Mouse (Mus musculus) layer of hippocampus, adult 11-12 months (tissue): ENCODE results near the gene Prdx5.

ENCODE experiments used
- DNase-seq: peaks from one replicate; pipeline ENCODE4 v3.0.0; 2022; ENCODE audit warnings: low spot score

Prdx5 gene

DNA sequence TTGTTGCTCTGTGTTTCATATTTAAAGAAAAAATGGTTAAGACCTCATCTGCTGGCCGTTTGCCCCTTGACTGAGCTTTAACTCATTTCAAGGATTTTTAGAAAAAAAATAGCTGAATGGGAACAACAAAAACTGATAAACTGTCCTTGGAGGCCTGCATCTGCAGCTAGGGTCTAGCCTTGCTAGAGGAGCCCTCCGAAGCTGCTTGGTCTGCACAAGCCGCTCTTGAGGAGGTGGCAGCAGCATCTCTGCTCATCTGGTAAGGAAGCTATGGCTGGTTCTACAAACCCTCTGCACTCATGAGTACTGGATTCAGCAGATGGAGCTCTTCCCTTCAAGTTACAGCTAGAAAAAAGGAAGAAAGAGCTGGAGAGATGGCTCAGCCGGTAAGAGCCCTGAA, 31.9 kb downstream of the Prdx5 start:
- no peak for DNase-seq

DNA sequence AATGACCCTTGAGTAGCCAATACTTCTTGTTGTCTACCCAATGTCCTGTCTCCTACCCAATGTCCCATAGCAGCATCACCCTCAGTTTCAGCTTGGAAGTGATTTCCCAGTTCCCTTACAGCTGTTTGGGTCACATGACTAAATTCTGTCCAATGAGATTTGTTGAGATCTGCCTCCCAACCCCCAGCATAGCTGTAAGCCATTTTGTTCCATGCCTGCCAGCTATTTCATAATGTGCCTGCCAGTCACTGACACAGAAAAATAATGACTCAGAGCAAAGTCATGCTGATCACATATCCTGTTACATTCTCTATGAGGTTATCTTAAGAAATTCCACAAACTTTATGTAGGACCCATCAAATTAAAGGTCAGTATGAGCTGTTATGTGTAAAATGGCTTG, 33.1 kb downstream of the Prdx5 start:
- no peak for DNase-seq

DNA sequence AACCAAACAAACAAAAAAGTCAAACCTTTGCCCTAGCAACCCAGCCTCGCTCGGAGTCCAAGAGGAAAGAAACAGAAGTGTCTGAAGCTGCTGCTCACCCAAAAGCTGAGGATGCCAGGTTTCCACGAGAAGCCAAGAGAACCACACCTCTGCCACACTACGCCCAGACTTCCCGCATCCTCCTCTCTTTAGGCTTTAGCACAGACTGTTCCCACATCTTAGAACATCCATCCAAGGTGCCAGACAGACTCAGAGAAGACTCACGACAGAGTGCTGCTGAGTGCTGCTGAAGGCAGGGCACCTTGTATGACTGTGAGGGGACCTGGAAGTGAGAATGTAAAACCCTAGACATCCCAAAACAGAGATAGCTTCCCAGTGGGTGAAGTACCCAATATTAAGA, 34.1 kb downstream of the Prdx5 start:
- no peak for DNase-seq

GRCm38 (mm10) chr19:6874257-6874656, 35.6 kb downstream of the Prdx5 start:
- DNase-seq = no peak

DNA sequence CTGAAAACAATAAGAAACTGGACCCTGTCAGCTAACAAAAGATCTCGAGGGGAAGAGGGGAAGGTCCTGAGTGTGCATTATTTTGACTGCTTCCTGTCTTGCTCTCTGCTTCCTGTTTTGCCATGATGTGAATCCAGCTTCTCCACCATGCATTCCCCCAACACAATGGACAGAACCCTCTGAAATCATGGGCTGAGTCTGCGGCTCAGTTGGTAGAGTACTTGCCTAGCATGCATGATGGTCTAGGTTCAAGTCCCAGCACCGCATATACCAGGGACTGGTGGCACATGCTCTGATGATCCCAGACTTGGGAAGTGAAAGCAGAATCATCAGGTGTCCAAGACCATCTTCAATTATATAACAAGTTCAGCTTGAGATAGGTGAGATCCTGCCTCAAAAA, 37.2 kb downstream of the Prdx5 start:
- no peak for DNase-seq

GRCm38 (mm10) chr19:6871574-6872271, 38.2 kb downstream of the Prdx5 start:
- no peak for DNase-seq

- DNase-seq = peak; percentile 47
Measured at GRCm38 (mm10) chr19:6869355-6869754, 40.6 kb downstream of the Prdx5 start.

GRCm38 (mm10) chr19:6861451-6861850, 48.5 kb downstream of the Prdx5 start:
- DNase-seq = no peak

- no peak for DNase-seq
Measured at GRCm38 (mm10) chr19:6860706-6861105, 49.2 kb downstream of the Prdx5 start.

DNA sequence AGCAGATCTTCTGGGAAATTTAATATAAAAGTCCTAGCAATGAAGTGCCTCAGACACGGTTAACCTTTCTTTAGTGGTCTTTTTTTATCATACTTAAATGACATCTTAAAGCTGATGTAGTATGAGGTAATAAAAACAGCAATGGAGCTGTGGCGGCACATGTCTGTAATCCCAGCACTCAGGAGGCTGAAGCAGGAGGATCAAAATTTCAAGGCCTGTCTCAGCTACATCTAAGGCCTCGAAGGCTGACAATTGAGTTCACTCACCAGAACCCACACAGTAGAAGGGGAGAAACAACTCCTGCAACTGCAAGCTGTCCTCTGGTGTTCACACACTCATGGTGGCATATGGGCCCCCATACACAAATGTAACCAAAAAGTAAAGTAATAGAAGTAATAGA, 49.9 kb downstream of the Prdx5 start:
- no peak for DNase-seq

DNA sequence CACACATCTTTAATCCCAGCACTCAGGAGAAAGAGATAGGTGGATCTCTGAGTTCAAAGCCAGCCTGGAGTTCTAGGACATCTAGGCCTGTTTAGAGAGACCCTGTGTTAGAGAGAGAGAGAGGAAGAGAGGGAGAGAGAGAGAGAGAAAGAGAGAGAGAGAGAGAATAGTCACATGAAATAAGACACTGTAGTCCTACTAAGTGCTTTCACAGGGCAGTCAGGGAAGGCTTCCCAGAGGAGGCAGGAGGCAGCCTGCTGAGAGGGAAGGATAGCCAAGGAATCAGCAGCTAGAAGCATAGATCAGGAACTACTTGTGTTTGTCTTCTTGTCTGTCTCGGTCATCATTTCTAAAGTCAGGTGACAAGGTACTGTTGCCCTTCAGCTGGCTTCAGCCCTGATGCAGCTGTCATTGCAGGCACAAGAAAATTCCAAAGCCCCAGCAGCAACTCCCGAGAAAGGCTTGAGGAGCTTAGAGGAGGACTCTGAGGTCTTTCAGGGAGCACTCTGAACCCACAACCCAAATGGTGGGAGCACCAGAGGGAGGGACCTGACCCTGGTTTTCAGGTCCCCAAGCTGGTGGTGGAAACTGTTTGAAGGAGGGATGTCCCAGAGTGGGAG, 50.8 kb downstream of the Prdx5 start:
- DNase-seq = no peak

DNA sequence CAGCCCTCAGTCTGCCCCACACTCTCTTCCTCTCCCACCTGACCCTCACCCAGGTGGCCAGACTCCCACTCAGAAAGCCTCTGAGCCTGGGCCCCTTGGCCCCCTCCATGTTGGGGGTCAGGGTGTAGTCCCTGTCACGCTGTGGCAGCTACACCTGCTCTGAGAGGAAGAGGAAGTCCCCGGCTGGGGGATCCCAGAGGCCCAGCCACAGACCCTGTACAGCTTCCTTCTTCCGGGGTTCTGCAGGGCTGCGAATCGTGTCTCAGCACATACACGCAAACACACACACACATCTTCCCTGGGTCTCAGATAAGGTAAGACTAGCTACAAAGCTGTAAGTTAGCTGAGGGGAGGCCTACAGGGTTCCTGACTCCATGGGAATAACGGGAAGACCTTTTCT, 51.9 kb downstream of the Prdx5 start, which contains the start of gene Ccdc88b:
TSS of gene Ccdc88b (minus strand) at position 181 of the 400 bp plus-strand sequence.
- no peak for DNase-seq

- no peak for DNase-seq
Measured at GRCm38 (mm10) chr19:6857391-6858005, 52.4 kb downstream of the Prdx5 start.

- DNase-seq = no peak
Measured at GRCm38 (mm10) chr19:6857003-6857360, 52.9 kb downstream of the Prdx5 start.
